Mouse (Mus musculus) erythroblast, embryonic 14.5 days (primary cell): ENCODE results near the gene Ltbp1. TPM values are rescaled to one million over a fixed set of nuclear protein-coding genes. Genes with fewer than 3 reads are reported as not detected.

Source experiments
- H3K27me3 ChIP-seq: 2 replicates; pipeline ENCODE4 v1.6.1; 2012; ENCODE audit warnings: inconsistent platforms; ENCODE audit not compliant: control insufficient read depth
- H3K36me3 ChIP-seq: 2 replicates; pipeline ENCODE4 v1.6.1; 2012; ENCODE audit warnings: mild to moderate bottlenecking, inconsistent platforms; ENCODE audit not compliant: control insufficient read depth
- H3K4me1 ChIP-seq: 2 replicates; pipeline ENCODE4 v1.6.1; 2012; ENCODE audit warnings: inconsistent platforms; ENCODE audit not compliant: control insufficient read depth
- H3K4me3 ChIP-seq: replicated peaks from 2 replicates; pipeline ENCODE3; 2012; ENCODE audit warnings: moderate library complexity, mild to moderate bottlenecking, inconsistent platforms
- H3K9me3 ChIP-seq: 2 replicates; pipeline ENCODE4 v1.6.1; 2012; ENCODE audit warnings: low read length, inconsistent platforms, mixed read lengths; ENCODE audit not compliant: control insufficient read depth
- GATA1 ChIP-seq: IDR thresholded peaks from 2 replicates; pipeline ENCODE4 v1.6.1; 2012; ENCODE audit warnings: low read length, inconsistent platforms, mixed read lengths
- TAL1 ChIP-seq: IDR thresholded peaks from 3 replicates; pipeline ENCODE4 v1.6.1; 2012; ENCODE audit warnings: low read length, inconsistent platforms, mixed read lengths
- polyA plus RNA-seq: library from polyadenylated mRNA; stranded (reverse); fragments of >175 nt; gene quantifications from 2 replicates; pipeline ENCODE4 v1.2.3, GENCODE M21; 2012

The Ltbp1 gene
- polyA plus RNA-seq, 1 experiment: 0.06 TPM

DNA sequence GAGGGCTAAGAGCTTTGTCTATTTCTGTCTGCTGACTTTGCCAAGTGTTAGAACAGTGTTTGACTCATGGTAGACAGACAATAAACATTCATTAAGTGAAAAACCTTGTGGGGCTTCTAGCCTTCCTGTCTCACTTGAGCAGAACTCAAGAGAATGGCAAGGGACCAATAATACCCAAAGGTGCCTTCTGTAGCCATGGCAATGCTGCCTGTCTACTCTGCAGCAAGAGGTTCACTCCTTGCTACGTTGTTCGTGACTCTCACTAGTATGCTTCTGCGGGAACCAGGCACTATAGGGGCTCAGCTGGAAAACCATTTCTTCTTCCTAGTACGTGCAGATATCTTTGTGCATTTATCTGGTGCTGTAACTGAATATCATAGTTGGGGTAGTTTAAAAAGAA is 205.2 kb downstream of the Ltbp1 start:
- Histone ChIP-seq H3K36me3 (no peaks in the 10 kb centered on the region), H3K4me1 (no peaks in the 10 kb centered on the region), H3K27me3 (no peaks in the 10 kb centered on the region), H3K4me3 (no peak overlapping the region), H3K9me3 (no peaks in the 10 kb centered on the region)
- TF ChIP-seq TAL1: no peak
- TF ChIP-seq GATA1: no peak

GRCm38 (mm10) chr17:75216362-75216761 is 211.0 kb downstream of the Ltbp1 start:
- no peaks in the 10 kb centered on the region for H3K4me1 ChIP-seq
- no peak for TF ChIP-seq TAL1
- TF ChIP-seq GATA1: no peak
- H3K36me3 ChIP-seq: no peaks in the 10 kb centered on the region
- H3K27me3 ChIP-seq: no peaks in the 10 kb centered on the region
- H3K4me3 ChIP-seq: no peak overlapping the region
- no peaks in the 10 kb centered on the region for H3K9me3 ChIP-seq

DNA sequence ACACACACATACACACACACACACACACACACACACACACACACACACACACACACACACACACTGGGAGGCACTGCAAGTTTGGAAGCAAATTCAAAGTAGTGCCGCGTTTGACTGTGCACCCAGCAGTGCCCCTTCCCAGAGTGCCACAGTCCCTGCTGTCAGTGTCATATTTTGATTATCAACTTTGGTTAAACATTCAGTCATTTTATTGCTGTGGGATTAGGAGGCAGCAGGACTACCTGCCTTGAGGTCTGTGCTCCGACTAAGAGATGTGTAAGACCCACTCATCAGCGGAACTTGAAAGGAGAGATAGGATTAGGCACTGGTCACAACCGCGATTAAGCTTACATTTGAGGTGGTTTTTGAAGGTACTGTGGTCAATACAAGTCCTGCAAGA is 213.3 kb downstream of the Ltbp1 start:
- H3K4me3 ChIP-seq: no peak overlapping the region
- H3K27me3 ChIP-seq: no peaks in the 10 kb centered on the region
- H3K36me3 ChIP-seq: no peaks in the 10 kb centered on the region
- TF ChIP-seq TAL1 (no peak), GATA1 (no peak)
- H3K4me1 ChIP-seq: no peaks in the 10 kb centered on the region
- no peaks in the 10 kb centered on the region for H3K9me3 ChIP-seq

GRCm38 (mm10) chr17:75228321-75228720 is 223.0 kb downstream of the Ltbp1 start:
- no peaks in the 10 kb centered on the region for H3K27me3 ChIP-seq
- H3K36me3 ChIP-seq: no peaks in the 10 kb centered on the region
- H3K4me3 ChIP-seq: no peak overlapping the region
- no peak for TF ChIP-seq TAL1
- TF ChIP-seq GATA1: no peak
- no peaks in the 10 kb centered on the region for H3K4me1 ChIP-seq
- no peaks in the 10 kb centered on the region for H3K9me3 ChIP-seq

DNA sequence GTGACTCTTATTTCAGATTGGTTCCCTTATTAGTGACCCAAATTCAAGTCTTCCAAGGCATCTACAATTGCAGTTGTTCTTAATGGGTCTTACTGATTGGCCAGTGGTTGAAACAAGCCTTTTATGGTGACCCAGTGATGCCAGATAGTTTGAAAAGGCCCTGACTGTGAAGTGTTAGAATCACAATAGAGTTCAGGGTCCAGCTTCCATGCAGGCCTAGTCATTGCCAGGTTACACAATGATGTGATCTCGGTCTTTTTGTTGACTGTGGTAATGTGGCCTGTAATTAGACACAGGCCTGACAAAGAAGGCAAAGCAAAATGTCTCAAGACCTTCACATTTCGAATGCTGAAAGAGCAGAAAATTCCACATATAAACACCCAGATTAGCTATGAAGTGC is 227.8 kb downstream of the Ltbp1 start:
- Histone ChIP-seq H3K27me3 (no peaks in the 10 kb centered on the region), H3K4me1 (no peaks in the 10 kb centered on the region), H3K4me3 (no peak overlapping the region), H3K9me3 (no peaks in the 10 kb centered on the region), H3K36me3 (no peaks in the 10 kb centered on the region)
- no peak for TF ChIP-seq GATA1
- no peak for TF ChIP-seq TAL1

- no peaks in the 10 kb centered on the region for H3K36me3 ChIP-seq
- H3K27me3 ChIP-seq: no peaks in the 10 kb centered on the region
- TF ChIP-seq GATA1 (no peak), TAL1 (no peak)
- no peak overlapping the region for H3K4me3 ChIP-seq
- no peaks in the 10 kb centered on the region for H3K9me3 ChIP-seq
- no peaks in the 10 kb centered on the region for H3K4me1 ChIP-seq
Measured at GRCm38 (mm10) chr17:75233923-75234322, 228.6 kb downstream of the Ltbp1 start.

GRCm38 (mm10) chr17:75235781-75236180 is 230.4 kb downstream of the Ltbp1 start:
- no peak for TF ChIP-seq TAL1
- TF ChIP-seq GATA1: no peak
- no peaks in the 10 kb centered on the region for H3K27me3 ChIP-seq
- no peaks in the 10 kb centered on the region for H3K9me3 ChIP-seq
- H3K4me3 ChIP-seq: no peak overlapping the region
- H3K36me3 ChIP-seq: no peaks in the 10 kb centered on the region
- no peaks in the 10 kb centered on the region for H3K4me1 ChIP-seq

- H3K36me3 ChIP-seq: no peaks in the 10 kb centered on the region
- TF ChIP-seq GATA1: no peak
- no peak for TF ChIP-seq TAL1
Measured at GRCm38 (mm10) chr17:75236543-75236942, 231.2 kb downstream of the Ltbp1 start.

GRCm38 (mm10) chr17:75237456-75237855 is 232.1 kb downstream of the Ltbp1 start:
- no peaks in the 10 kb centered on the region for H3K27me3 ChIP-seq
- H3K36me3 ChIP-seq: no peaks in the 10 kb centered on the region
- no peak for TF ChIP-seq GATA1
- TF ChIP-seq TAL1: no peak
- H3K4me3 ChIP-seq: no peak overlapping the region
- H3K4me1 ChIP-seq: no peaks in the 10 kb centered on the region
- no peaks in the 10 kb centered on the region for H3K9me3 ChIP-seq

More at GRCm38 (mm10) chr17:75236543-75236942, 231.2 kb downstream of the Ltbp1 start:
- H3K9me3 ChIP-seq: no peaks in the 10 kb centered on the region
- no peaks in the 10 kb centered on the region for H3K27me3 ChIP-seq
- H3K4me3 ChIP-seq: no peak overlapping the region
- H3K4me1 ChIP-seq: no peaks in the 10 kb centered on the region

- Histone ChIP-seq H3K9me3 (no peaks in the 10 kb centered on the region), H3K4me1 (no peaks in the 10 kb centered on the region), H3K27me3 (no peaks in the 10 kb centered on the region), H3K36me3 (no peaks in the 10 kb centered on the region), H3K4me3 (no peak overlapping the region)
- TF ChIP-seq TAL1: no peak
- TF ChIP-seq GATA1: no peak
Measured at GRCm38 (mm10) chr17:75238655-75239054, 233.3 kb downstream of the Ltbp1 start.
